Mouse (Mus musculus) layer of hippocampus, postnatal 36 days (tissue): ENCODE results near the gene Gbf1. TPM values are rescaled to one million over a fixed set of nuclear protein-coding genes. Genes with fewer than 3 reads are reported as not detected.

Experiments used
- DNase-seq, 2 experiments: peaks; one replicate each; pipeline ENCODE4 v3.0.0; 2022
- total RNA-seq, 2 experiments: library from RNA; stranded (reverse); gene quantifications; 2 replicates each; pipeline ENCODE4 v1.2.3; 2021

The Gbf1 gene
- total RNA-seq, 2 experiments from 2014 or later = 95.3 to 96.3 TPM

DNA sequence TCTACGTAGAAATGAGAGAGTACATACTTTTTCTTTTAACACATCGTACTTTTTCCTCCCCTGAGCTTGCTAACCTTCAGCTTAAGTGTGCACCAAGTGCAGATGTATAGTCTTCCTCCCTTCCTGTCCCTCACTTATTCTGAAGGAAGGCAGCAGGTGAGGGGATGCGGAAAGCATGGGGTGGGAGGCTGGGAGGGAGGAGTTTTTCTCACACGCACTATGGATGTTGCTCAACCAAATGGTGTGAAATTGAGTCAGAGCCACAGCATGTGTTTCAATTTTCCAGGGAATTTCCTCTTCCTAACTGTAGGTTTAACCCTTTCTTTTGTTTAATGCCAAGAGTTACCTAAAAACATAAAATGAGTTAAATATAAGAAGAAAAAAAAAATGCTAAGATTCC is 70.8 kb downstream of the Gbf1 start:
- no peak for DNase-seq

DNA sequence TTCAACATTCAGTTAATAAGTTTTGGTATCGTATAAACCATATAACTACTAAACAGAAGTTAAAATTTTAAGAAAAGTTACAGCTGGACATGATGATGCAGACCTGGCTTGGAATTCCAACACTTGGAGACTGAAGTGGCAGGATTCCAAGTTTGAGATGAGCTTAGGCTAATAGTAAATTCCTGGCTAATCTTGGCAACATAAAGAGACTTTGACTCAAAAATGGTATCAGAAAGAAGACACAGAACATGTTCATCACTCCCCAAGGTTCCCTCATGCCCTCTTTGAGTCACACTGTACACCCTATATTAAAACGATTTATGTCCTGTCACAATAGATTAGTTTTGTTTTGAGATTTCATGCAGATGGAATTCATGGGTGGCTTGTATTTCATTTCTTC is 72.6 kb downstream of the Gbf1 start:
- DNase-seq = no peak

DNA sequence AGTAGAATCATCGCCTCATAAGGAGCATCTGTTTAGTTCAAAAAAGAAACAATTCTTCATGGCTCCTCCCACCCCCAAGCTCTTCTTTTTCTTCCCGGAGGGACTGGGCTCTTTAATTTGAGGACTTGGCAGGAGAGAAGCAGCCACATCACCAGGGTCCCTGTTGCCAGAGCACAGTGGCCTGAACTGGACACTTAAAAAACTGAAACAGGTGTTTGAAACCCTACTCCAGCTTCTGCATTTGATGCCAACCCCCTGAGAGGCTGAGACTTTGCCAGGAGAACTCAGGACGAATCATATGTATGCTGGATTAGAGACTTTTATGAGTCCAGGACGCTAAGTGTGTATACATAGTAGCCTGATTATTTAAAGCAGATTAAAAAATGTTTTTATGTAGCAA is 73.2 kb downstream of the Gbf1 start:
- DNase-seq = no peak

DNA sequence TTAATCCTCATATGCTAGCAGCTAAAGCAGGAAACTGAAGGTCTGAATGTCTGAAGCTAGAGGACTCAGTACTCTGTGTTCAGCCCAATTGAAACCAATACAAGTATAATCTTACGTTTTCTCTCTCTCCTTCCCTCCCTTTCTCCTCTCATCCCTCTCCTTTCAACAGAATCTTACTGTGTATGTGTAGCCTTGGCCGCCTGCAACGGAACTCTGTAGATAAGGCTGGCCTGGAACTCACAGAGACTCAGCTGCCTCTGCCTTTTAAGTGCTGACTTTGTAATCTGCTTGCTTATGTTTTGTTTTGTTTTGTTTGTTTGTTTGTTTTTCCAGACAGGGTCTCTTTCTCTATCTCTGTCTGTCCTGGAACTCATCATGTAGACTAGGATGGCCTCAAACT is 74.0 kb downstream of the Gbf1 start:
- no peak for DNase-seq

DNA sequence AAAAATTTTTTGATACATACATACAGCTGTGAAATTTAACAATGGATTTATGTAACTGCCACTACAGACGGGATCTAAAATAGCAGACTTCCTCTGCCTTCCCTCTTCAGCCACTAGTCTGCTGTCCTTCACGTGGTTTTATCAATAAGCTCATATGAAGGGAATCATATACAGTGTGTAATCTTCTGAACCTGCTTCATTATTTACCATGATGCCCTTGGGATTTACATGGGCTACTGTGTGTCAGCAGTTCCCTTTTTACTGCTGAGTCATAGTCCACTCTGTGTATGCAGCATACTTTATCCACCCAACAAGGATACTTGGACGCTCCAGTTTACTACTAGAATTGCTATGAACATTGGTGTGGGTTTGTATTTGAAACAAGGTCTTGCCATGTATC is 75.0 kb downstream of the Gbf1 start:
- no peak for DNase-seq

DNA sequence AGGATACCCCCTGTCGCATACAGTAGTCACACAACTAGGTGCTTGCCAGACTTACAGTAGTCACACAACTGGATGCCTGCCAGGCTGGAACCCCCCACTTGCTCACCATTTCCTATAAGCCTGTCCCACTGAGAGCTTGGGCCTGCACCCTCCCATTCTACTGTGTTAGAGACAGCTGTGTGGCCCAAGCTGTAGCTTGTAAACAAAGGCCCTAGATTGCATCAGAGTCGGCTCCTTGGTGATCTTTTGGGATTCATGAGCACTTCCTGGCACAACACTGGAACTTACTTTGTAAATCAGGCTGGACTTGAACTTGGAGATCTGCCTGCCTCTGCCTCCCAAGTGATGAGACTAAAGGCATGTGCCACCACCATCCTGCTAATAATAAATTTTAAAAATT is 82.1 kb downstream of the Gbf1 start:
- DNase-seq = no peak

DNA sequence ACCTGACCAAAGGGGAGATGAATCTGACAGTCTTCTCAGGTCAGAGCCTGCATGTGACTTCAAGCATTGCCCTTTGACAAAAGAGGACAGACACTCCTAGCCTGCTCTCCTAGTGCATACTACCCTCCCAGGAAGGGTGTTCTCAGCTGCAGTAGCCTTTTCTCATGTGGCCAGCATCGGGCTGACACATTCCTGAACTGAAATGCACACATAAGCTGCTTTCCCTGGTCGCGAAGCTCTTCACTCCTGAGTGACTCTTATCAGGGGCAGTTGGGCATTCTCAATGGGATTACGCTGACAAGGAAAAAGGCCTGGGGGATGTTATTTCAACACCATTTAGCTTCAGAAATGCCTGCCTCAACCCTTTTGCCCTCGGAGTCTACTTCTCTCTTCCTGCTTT is 84.3 kb downstream of the Gbf1 start:
- no peak for DNase-seq

DNA sequence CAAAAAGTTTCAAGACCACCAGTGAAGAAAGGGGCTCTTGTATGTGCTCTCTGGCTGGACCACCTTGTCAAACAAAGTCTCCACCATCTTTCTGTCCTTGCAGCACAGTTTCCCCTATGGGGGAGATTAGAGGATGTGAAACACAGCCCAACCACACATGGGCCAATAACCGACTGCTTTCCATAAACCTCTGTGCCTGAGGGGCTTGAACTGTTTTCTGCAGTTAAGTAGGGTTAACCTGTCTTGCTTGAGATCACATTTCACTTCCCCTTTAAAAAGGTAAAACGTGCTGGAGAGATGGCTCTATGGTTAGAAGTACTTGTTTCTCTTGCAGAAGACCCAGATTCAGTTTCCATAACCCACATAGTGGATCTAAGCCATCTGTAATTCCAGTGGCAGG is 87.9 kb downstream of the Gbf1 start:
- no peak for DNase-seq

DNA sequence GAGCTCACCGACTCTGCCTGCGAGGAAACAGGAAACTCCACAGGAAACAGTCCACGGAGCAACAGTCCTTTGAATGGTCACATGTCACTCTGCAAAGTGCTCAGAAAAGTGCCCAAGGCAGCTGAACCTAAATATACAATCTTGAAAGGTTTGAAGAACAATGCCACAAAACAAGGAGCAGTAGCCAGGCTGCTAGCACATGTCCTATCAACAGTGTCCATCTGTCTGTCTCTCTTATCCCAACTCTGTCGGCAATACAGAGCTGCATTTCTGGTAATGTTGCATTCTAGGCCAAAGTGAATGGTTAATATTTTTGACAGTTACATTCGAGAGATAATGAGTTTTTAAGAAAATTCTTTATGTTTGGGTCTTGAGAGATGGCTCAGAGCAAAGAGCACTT is 90.1 kb downstream of the Gbf1 start:
- DNase-seq = no peak

DNA sequence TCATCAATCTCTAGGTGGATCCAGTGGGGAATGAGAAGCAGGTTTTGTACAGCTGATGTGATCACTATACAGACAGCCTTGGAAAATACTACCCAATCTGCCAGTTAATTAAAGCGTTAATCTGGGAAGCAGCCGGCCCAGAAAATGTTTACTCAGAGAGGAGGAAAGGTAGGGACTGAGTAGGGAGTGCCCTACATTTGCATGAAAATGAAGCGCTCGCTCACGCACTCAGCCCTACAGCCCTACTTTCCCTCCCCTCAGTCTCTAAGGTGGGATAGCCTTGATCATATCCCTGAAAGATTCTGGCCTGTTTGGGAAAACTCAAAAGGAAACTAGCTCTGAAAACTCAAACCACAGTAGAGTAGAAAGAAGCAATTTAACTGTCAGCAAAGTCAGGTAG is 92.3 kb downstream of the Gbf1 start:
- DNase-seq = no peak

DNA sequence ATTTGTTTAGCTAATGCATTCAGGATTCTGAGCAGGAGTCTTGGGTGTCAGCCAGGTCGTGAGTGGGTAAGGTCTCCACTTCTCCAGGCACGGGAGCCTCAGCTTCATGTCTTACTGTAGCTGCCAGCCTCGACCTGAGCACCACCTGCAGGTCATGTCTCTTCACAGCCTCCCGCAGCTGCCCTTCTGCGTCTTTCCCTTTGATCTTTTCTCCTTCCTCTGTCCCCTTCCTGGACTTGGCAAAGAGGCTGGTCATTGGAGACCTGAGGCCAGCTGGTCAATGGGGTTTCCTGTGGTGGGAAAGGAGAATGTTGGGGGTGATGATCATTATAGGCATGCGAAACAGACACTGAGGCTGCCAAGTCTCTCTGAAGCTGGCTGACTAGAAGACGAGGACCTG is 96.7 kb downstream of the Gbf1 start:
- DNase-seq = no peak

DNA sequence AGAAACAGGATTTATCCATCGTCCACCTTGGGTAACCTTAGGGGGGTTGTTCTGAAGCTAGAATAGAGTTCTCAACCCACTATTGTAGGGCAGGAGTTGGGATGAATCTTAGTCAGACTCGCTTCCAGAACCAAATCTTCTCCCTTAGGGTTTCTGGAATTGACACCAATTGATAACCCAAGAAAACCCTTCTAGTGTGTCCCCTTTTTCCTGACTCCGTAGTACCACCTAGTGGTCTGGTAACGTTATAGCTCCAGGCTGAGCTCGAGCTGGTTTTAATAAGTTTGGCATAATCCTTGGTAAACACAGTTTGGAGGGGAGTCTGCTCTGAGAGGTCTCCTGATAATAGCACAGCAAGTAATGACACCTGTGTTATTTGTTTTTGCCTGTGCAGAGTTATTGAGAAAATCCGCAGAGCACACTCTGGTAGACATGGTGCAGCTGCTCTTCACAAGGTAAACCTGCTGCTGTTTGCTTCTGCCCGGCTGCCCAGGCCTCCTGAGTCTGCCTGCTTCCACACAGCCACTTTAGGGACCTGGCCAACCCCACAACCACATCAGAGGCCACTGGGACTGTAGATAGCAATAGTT is 101.9 kb downstream of the Gbf1 start:
- peak; percentile 11 to 12 for DNase-seq

DNA sequence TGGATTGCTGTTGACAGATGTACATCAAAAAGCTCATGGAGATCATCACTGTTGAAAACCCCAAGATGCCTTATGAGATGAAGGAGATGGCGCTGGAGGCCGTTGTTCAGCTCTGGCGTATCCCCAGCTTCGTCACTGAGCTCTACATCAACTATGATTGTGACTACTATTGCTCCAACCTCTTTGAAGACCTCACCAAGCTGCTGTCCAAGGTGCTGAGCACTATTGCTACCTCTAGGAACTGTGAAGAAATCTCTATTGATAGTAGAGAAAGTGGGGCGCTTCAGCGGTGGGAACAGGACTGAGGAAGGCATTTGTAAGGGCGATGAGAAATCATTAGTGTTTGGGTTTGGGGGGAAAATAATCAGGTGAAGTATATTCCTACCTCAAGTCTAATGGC is 112.5 kb downstream of the Gbf1 start:
- DNase-seq = no peak

DNA sequence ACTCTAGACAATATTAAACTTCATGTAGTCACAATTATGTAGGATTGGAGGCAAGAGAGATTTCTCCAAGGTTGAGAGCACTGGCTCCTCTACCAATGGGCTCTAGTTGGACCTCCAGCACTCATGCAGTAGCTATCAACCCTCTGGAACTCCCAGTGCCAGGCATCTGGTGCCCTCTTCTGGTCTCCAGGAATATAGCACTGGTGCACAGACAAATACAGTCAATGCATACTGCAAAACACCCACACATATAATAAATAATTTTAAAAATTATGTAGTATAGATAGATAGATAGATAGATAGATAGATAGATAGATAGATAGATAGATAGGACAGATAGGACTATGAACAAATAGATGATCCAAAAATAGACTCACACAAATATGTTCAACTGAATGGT is 123.0 kb downstream of the Gbf1 start:
- DNase-seq = no peak

DNA sequence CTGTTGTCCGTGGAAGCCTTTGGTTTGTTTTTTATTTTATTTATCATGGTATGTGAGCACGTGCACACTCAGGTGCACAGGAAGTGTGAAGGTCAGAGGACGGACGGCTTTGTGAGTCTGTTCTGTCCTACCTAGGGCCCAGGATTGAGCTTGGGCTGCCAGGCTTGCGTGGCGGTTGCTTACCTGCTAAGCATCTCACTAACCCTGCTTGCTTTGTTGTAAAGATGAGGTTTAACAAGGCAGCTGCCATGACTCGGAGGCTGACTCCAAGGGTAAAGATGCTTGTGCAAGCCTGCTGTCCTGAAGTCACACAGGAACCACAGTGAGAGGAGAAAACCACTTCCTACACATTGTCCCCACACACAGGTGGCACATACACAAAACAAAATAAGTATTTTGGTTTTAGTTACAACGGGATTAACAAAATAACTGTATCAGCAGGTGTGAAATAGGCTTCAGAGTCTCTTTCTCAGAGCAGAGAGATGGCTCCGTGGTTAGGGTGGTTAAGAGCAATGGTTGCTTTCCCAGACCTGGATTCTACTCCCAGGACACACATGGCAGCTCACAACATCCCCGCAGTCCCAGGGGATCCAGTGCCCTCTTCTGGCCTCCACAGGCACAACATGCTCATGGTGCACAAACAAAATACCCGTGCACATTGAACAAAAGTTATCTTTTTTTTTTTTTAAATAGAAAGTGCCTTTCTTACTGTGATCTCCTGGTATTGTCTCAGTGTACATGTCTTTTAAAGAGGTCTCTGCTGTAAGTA is 130.0 kb downstream of the Gbf1 start:
- no peak for DNase-seq

DNA sequence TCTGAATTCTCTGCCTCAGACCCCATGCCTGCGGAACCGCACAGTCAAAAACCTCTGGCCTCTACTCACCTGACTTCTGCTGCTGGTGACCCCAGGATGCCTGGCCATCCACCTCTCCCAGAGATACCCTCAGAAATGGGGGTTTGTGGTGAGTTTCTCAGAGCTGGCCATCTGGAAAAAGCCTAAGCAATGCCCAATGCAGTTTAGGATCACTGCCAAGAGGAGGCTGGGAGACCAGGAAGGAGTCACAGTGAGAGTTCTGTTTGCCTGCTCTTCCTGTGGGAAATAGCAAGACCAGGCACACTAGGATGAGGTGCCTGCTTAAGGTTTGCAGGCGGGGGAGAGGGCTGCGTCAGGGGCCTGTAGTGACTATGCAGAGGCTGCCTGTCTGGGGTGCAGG is 132.4 kb downstream of the Gbf1 start:
- no peak for DNase-seq

DNA sequence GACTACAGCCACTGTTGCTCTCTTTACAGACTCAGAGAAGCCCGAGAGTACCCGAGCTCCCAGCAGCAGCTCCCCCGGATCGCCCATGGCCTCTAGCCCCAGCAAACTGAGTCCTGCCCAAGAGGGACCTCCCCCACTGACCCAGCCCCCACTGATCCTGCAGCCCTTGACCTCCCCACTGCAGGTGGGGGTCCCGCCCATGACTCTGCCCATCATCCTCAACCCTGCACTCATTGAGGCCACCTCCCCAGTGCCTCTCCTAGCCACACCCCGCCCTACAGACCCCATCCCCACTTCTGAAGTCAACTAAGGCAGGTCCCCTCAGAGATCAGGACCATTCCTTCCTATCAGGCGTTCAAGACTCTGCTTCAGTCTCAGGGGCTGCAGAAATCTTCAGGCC is 133.3 kb downstream of the Gbf1 start:
- DNase-seq = no peak

DNA sequence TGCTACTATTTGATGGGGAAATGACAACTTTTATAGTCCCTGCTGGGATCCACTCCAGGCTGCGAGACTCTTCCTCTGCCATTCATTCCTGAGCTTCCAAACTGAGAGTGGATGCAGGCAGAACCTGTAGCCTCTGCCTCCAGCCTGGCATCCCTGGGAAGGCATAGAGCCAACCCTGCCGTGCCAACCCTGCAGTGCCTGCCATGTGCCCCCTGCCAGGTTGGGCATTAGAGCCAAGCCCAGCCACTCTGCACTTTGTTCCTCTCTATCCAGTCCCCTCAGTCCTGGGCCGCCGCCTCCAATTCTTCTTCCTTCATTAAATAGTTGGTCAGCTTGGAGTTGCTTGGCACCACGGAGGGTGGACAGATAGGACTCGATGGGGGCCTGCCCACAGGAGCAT is 133.7 kb downstream of the Gbf1 start:
- DNase-seq = no peak

DNA sequence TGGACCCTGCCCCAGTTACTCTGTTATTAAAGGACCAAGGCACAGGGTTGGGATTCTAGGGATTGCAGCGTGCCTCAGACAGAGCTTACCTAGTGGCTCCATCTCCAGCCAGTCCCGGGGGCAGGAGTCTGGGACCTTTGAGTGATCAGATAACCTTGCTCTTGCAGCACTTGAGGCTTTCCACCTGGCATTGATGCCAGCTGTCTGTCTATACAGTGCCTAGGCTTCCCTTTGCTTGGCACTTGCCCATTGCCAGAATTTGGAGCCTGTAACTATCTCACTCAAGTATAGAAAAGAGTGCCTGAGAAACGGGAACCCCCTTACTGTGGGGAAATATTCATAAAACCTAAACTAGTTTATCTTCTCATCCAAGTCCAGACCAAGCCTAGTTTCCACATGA is 134.6 kb downstream of the Gbf1 start:
- no peak for DNase-seq

DNA sequence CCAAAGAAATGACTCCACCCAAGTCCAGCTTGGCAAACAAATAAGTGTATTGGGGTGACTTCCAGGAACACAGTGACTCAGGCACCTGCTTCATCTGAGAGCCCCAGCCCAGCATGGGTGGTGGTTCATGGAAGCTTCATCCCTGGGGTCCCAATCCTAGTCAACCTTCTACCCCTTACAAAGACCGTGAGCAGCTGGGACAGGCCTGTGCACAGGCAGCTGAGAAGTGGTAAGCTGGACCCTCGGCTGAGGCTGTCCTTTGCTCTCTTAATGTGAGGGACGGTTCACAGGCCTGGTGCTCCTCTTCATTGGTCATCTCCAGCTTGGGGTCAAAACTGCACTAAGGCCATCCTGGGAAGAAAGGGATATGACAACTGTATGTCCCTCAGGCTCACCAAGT is 135.3 kb downstream of the Gbf1 start:
- no peak for DNase-seq

DNA sequence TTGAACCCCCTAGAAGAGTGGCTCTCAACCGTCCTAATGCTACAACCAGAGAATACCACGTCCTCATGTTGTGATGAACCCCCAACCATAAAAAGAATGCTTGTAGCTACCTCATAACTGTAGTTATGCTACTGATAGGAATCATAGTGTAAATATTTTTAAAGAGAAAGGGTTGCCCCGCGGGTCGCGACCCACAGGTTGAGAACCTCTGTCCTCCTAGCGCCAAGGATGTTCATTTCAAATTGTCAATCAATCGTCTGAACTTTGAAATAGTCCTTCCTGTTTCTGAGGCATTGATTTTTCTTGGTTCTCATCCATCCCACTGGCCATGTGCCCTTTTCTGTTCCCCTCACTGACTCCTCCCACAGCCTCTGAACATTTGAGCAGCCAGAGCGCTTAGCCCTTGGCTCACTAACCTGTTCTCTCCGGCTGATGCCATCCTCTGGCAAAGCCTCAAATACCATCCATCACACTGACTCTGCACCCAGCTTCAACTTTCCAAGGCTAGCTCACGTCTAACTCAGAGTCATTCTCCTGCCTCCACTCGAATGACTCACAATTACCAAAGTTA is 138.3 kb downstream of the Gbf1 start:
- DNase-seq = no peak

DNA sequence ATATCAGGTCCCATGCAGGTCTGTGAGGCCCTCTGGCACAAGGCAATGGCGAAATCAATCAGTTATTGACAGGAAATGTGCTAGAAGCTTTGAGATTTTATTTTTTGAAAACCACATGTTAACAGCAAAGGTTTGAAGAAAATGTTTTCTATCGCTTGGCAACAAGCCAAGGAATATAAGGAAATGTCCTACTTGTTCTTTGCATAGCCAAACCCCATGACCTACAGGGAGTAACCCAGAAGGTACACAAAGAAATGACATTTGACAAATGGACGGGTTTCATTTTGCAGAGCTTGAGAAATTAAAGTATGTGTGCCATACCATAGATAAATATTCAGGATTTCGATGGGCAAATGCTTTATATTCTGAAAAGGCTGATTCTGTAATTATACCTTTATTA is 144.6 kb downstream of the Gbf1 start:
- DNase-seq = no peak

DNA sequence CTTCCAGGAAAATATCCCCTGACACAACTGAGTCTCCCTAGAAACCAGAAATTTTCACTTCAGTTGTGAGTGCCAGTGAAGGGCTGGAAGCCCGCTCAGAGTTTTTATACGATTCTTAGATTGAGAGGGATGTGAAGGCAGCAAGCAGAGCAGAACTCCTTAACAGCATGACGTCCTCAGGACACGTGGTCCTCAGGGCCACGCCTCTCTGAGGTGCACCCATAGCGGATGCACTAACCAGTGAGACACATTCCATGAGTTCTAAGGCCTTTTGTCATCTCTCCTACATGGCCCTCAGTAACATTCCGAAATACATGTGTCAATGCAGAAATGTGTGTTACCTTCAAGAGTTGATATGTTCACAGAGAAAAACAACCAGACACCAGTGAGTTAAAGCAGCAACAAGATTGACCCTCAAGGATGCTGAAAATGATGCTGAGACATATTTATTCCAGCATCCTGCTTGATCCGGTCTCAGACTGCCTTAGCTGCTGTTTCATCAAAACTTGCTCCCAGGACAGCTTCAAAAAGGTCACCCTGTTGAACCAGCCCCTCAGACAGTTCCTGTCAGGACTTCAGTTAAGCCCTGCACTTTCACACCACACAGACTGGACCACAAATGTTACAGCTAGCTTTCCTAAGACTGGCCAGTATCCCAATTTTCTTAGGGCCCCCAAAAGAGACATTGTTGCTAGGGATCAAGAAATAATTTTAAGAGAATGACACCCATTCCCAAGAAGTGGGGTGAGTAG is 148.2 kb downstream of the Gbf1 start:
- DNase-seq = no peak

DNA sequence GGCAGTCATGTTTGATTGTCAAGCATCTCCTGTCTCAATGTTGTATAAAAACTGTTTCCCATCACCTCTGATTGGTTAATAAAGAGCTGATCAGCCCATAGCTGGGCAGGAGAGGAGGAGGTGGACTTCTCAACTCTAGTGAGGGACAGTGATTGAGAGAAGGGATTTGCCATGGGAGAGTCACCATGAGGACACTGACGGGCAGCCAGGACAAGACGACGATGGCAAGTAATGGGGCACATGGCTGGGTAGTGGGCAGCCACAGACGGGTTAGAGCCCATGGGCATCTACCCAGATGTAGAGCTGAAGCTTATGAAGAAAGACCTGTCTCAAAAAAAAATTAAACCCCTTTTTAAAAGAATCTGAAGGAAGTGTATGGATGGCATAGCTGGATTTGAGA is 150.2 kb downstream of the Gbf1 start:
- no peak for DNase-seq
